ENCODE assay signal across 28 mouse cellular contexts in genomic region chr11:44727821-44728220, GRCm38 (mm10).
DNase-seq lines count a peak whose midpoint lies in the region; ATAC-seq and TF ChIP-seq lines count a peak whose summit lies in the region.
"Had no signal": no experiment of that assay in that cellular context is flagged by ENCODE, and none has a peak within 500 bp of the region (broad histone marks: within the 10 kb centered on the region; RNA-seq: fewer than 3 reads in every experiment).

No protein-coding gene starts in this region.

- H3K4me1 ChIP-seq in limb, embryonic 10.5 days = peaks cover 42% of the 10 kb centered on the region
- H3K4me1 ChIP-seq in liver, postnatal 0 days (ENCODE audit: insufficient read depth) = no peaks in the 10 kb centered on the region
- H3K4me1 ChIP-seq: forebrain, embryonic 13.5 days; forebrain, embryonic 15.5 days had no signal

- peak overlapping the region; percentile 48; the same call in 1 of the 2 replicates for H3K27ac ChIP-seq in gastrocnemius, adult 2 months
- peak overlapping the region; percentile 19; the same call in 1 of the 2 replicates for H3K27ac ChIP-seq in limb, embryonic 10.5 days
- no peak overlapping the region for H3K27ac ChIP-seq in liver, postnatal 0 days (ENCODE audit: low read depth)
- H3K27ac ChIP-seq: embryonic facial prominence, embryonic 13.5 days; embryonic facial prominence, embryonic 15.5 days; forebrain, embryonic 10.5 days; forebrain, embryonic 13.5 days; forebrain, embryonic 15.5 days had no signal

- WGBS in limb, embryonic 10.5 days = 57% methylated on average over 2 of the region's 2 CpGs
- 64% methylated on average over 2 of the region's 2 CpGs for WGBS in liver, postnatal 0 days (ENCODE audit: insufficient replicate concordance)

- no peaks in the 10 kb centered on the region for H3K36me3 ChIP-seq in limb, embryonic 10.5 days
- H3K36me3 ChIP-seq in liver, postnatal 0 days (replicated peaks; ENCODE audit: insufficient read depth, low read length) = no peaks in the 10 kb centered on the region
- H3K36me3 ChIP-seq: embryonic facial prominence, embryonic 13.5 days; embryonic facial prominence, embryonic 15.5 days; forebrain, embryonic 10.5 days; forebrain, embryonic 15.5 days; G1E had no signal

- no peak overlapping the region for H3K9ac ChIP-seq in liver, postnatal 0 days (replicated peaks)
- H3K9ac ChIP-seq: embryonic facial prominence, embryonic 13.5 days; embryonic facial prominence, embryonic 15.5 days; forebrain, embryonic 13.5 days; forebrain, embryonic 15.5 days; forebrain, postnatal 0 days had no signal

- no peaks in the 10 kb centered on the region for H3K27me3 ChIP-seq in limb, embryonic 10.5 days (ENCODE audit: low read depth, poor library complexity, severe bottlenecking)
- H3K27me3 ChIP-seq in liver, postnatal 0 days (ENCODE audit: insufficient read depth, low read length) = no peaks in the 10 kb centered on the region
- H3K27me3 ChIP-seq: CH12.LX; embryonic facial prominence, embryonic 13.5 days; embryonic facial prominence, embryonic 15.5 days; Patski had no signal

- no peak for TF ChIP-seq CTCF in gastrocnemius, adult 2 months (IDR thresholded peaks at IDR 0.05)
- TF ChIP-seq CTCF in liver, postnatal 0 days (IDR thresholded peaks at IDR 0.05; ENCODE audit: low read depth) = no peak

- TF ChIP-seq EP300 in liver, postnatal 0 days (IDR thresholded peaks at IDR 0.05; ENCODE audit: low read depth) = no peak

- no peak for ATAC-seq in liver, postnatal 0 days
- ATAC-seq: activated CD4-positive, CD25-positive, alpha-beta regulatory T cell, adult 4 months; CD4-positive, CD25-positive, alpha-beta regulatory T cell, adult 4 months; forebrain, embryonic 13.5 days; forebrain, embryonic 15.5 days; forebrain, postnatal 0 days; Patski had no signal

- no peak overlapping the region for H3K4me2 ChIP-seq in liver, postnatal 0 days (ENCODE audit: low read depth, low read length)
- H3K4me2 ChIP-seq: embryonic facial prominence, embryonic 13.5 days; embryonic facial prominence, embryonic 15.5 days; forebrain, embryonic 13.5 days; forebrain, embryonic 15.5 days had no signal

- no peak for DNase-seq in gastrocnemius, adult 2 months
- DNase-seq in gastrocnemius, postnatal 25 days = no peak
- peak; percentile 12 for DNase-seq in 3134 (ENCODE audit: extremely low read depth, insufficient read length, low spot score)
- peak; percentile 29 for DNase-seq in limb, embryonic 10.5 days (ENCODE audit: low spot score)
- DNase-seq in retina, embryonic 14.5 days (ENCODE audit: low spot score) = peak; percentile 66
- DNase-seq in B cell, adult 2 months = no peak
- DNase-seq in thymus, postnatal 25 days = no peak
- no peak for DNase-seq in liver, postnatal 0 days
- DNase-seq: adrenal gland, adult 8-10 months; adrenal gland, postnatal 14 days; adrenal gland, postnatal 36 days; cerebellum, adult 11-12 months; cerebellum, adult 2 months; cerebellum, adult 9-10 months; cerebellum, postnatal 10 days; cerebellum, postnatal 25 days had no signal

- H3K9me3 ChIP-seq in limb, embryonic 10.5 days (replicated peaks) = no peaks in the 10 kb centered on the region
- H3K9me3 ChIP-seq in liver, postnatal 0 days (ENCODE audit: low read length) = no peaks in the 10 kb centered on the region
- H3K9me3 ChIP-seq: embryonic facial prominence, embryonic 13.5 days; embryonic facial prominence, embryonic 15.5 days; forebrain, embryonic 10.5 days; forebrain, embryonic 13.5 days; forebrain, embryonic 15.5 days; G1E had no signal

- no peak overlapping the region for H3K4me3 ChIP-seq in gastrocnemius, adult 2 months
- H3K4me3 ChIP-seq in limb, embryonic 10.5 days = no peak overlapping the region
- no peak overlapping the region for H3K4me3 ChIP-seq in liver, postnatal 0 days (ENCODE audit: low read depth, low read length)
- H3K4me3 ChIP-seq: embryonic facial prominence, embryonic 13.5 days; embryonic facial prominence, embryonic 15.5 days; erythroblast, embryonic 14.5 days; forebrain, embryonic 10.5 days; forebrain, embryonic 13.5 days; forebrain, embryonic 15.5 days had no signal

- intact Hi-C loops in gastrocnemius, adult 2 months (cut with DNase I) = loop anchor here (10.0 kb wide), 1 partner anchor 63 kb away; no protein-coding TSS in a partner anchor

Comparison
In these comparisons a context has a peak if more than half of its experiments do, and no peak if none do; other contexts are left out.
1. DNase-seq: peak in 3134 (single experiment), limb, embryonic 10.5 days (single experiment) and retina, embryonic 14.5 days (single experiment); none in gastrocnemius, adult 2 months (single experiment), gastrocnemius, postnatal 25 days (single experiment), B cell, adult 2 months (0 of 2), thymus, postnatal 25 days (single experiment) and liver, postnatal 0 days (single experiment).